Mouse (Mus musculus): Measurements from ENCODE around the gene Klk7.

- TF ChIP-seq CTCF (IDR thresholded peaks at IDR 0.05; ENCODE audit: control insufficient read depth, insufficient read depth, low read length) (no peak), POLR2A (IDR thresholded peaks at IDR 0.05; ENCODE audit: borderline replicate concordance, control insufficient read depth, low read depth, low read length) (no peak)
These were observed 39.2 kb upstream of the Klk7 start for GRCm38 (mm10) chr7:43771916-43772315.

All from bone marrow, adult 2 months (tissue).